Mouse (Mus musculus) kidney, adult 2 months (tissue): ENCODE measurements around the gene Rpl5.

Experiments
- CTCF ChIP-seq: fragments of 200-500 bp; conservative IDR thresholded peaks from 2 replicates; pipeline ENCODE4 v1.5.1; 2011; ENCODE audit warnings: low read depth, mild to moderate bottlenecking, control low read depth, low read length, moderate library complexity, mixed read lengths; ENCODE audit not compliant: insufficient read depth, insufficient read length
- POLR2A ChIP-seq: fragments of 200-500 bp; IDR thresholded peaks from one replicate; pipeline ENCODE4 v1.6.1; 2011; ENCODE audit warnings: low read depth, low read length, control low read depth

- no peak for TF ChIP-seq POLR2A
- TF ChIP-seq CTCF, result no peak
Observed at GRCm38 (mm10) chr5:107950643-107951042, 50.3 kb downstream of the Rpl5 start.
